Mouse (Mus musculus) brain, adult 2 months (tissue): ENCODE data around the gene Nckipsd.

Source experiments
- DNase-seq: peaks from one replicate; pipeline ENCODE4 v3.0.0; 2011; ENCODE audit warnings: low read depth, low spot score

Nckipsd gene

DNA sequence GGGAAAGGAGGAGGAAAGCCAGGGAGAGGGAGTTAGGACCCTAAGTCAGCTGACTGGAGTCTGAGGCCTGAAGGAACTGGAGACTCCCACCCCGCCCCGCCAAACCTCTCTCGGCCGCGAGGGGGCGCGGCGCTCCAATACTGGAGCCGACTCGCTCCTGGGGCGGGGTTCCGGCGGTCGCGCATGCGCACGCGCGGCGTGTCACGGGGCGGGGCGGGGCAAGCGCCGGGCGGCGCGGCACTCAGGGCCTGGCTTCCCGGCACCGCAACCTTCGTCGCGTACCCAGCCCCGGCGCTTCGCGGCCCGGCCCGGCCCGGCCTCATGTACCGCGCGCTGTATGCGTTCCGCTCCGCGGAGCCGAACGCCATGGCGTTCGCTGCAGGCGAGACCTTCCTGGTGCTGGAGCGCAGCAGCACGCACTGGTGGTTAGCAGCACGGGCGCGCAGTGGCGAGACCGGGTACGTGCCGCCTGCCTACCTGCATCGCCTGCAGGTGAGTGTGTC is at the start of gene Nckipsd:
Nckipsd (plus strand) TSS at position 206 of the 503 bp plus-strand sequence.
- peak; percentile 90 for DNase-seq

- DNase-seq, result no peak
Observed at GRCm38 (mm10) chr9:108759121-108759520, 49.0 kb upstream of the Nckipsd start.

DNA sequence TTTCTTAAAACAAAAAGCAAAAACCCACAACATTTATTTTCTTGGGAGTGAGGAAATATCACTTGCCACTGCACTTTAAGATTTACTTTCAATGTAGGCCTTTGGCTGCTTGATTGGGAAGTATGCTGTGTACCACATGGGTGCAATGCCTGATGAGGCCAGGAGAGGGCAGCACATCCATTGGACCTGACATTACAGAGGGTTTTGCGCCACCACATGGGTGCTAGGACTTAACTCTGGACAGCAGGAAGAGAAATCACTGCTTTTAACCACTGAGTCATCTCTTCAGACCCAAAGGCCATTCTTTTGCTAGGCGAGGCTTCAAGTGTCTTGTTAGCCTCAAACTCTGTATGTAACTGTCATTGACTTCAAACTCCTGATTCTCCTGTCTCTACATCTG is 48.4 kb upstream of the Nckipsd start:
- DNase-seq, result peak; percentile 24

- DNase-seq, result no peak
Observed at GRCm38 (mm10) chr9:108761561-108761960, 46.6 kb upstream of the Nckipsd start.

- no peak for DNase-seq
Observed at GRCm38 (mm10) chr9:108764971-108765370, 43.2 kb upstream of the Nckipsd start.

- DNase-seq, result no peak
Observed at GRCm38 (mm10) chr9:108776614-108777013, 31.6 kb upstream of the Nckipsd start.

DNA sequence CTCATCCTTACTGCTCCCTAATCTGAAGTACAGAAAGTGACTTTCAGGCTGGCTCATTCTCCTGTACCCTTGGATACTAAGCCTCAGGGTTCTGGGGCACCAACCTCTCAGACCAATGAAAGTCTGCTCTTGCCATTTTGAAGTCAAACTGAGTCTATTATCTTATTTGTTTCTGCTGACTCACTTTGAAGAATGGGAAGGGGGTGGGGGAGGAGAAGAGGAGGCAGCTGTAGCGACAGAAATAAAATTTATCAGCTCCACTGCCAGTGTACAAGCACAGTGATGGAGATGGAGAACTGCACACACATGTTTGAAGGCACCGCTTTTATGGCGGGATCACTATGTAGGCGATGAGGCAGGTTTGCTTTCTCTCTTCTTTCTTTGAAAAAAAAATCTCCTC is 30.9 kb upstream of the Nckipsd start:
- no peak for DNase-seq

- peak; percentile 57 for DNase-seq
Observed at GRCm38 (mm10) chr9:108780959-108781358, 27.2 kb upstream of the Nckipsd start.

DNA sequence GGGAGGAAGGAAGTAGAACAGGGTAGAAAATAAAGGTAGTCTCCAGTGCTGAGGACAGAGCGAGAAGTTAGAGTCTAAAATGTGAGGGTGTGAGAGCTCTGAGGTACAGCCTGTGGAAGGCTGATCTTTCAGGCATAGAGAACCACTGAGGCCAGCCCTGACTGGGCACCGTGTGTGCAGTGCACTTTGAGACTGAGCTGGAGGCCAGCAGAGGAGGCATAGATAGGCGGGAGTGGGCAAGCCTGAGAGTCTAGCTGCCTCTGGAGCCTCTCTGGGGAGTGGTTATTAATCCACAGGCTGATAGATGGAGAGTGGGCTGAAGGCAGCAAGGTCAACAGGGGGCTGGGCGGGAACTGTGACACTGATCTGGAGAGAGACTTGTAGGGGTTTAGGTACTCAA is 26.3 kb upstream of the Nckipsd start:
- DNase-seq, result no peak

DNA sequence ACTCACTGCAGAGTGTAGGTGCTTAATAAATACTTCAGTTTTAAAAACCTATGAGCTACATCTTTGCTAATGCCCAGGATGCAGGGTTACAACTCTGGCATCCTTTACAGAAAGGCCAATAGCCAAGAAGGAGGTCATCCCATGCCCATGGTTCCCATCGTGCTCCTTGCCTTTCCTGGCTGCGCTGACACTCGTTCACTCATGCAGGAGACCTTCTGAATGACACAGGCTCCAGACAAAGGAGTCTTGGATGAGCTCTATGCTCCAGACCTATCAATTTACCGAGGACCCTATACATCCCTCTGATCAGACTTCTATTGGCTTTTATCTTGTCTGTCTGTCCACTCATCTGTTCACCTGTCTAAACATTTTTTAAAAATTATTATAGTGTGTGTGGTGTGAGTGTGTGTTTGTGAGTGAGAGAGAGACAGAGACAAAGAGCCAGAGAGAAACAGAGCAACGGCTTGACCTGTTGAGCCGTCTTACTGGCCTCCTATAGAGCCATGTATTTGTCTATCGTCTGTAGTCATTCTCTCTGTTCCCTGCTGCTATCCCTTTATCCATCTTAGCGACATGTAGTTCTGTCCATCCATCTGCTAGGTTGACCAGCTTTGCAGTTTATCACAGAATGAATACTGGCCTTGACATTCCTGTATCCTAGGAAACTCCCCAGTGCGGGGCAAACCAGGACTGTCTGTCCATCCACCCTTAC is 25.2 kb upstream of the Nckipsd start:
- DNase-seq, result no peak

- DNase-seq, result peak; percentile 98
Observed at GRCm38 (mm10) chr9:108783548-108784463, 24.4 kb upstream of the Nckipsd start, which contains the start of gene Ip6k2. TSS of gene Ip6k2 (plus strand) at chr9:108783796.

DNA sequence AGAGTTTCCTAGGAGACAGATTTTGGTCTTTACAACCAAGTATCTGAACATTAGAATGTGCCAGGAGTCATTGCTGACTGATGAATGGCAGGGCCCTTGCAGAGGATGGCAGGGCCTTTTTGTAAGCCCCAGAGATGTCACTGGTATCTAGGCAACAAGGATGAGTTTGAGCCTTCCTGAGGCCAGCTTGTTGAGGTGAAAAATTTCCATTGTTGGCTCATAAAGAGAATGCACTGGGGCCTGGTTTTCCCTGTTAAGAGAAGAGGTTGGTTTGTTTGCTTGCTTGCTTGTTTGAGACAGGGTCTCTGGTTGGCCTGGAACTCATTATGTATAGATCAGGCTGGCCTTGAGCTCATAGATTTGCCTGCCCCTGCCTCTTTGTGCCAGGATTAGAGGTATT is 22.8 kb upstream of the Nckipsd start:
- DNase-seq, result peak; percentile 72

- DNase-seq, result no peak
Observed at GRCm38 (mm10) chr9:108786494-108786893, 21.7 kb upstream of the Nckipsd start.

- DNase-seq, result no peak
Observed at GRCm38 (mm10) chr9:108787080-108787479, 21.1 kb upstream of the Nckipsd start.

- no peak for DNase-seq
Observed at GRCm38 (mm10) chr9:108788713-108789112, 19.5 kb upstream of the Nckipsd start.

- DNase-seq, result no peak
Observed at GRCm38 (mm10) chr9:108792307-108792706, 15.9 kb upstream of the Nckipsd start.

DNA sequence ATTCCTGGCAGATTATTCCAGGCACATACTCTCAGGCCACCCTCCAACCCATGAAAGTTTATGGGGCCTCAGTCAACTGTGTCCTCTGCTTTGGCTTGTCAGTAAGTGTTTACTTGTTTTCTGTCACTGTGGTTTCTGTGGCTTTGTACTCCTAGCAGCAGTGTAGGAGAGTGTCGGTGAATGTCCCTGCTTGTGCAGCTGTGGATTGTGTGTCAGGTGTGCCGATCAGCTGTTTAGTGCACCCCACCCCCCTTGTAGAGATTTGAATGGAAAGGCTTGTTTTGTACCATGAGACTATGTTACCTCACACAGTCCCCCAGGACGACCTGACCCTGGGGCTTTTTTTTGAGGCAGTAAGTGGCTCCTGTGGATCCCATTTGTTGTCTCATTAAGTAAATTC is 15.4 kb upstream of the Nckipsd start:
- no peak for DNase-seq

GRCm38 (mm10) chr9:108795281-108795680 is 12.9 kb upstream of the Nckipsd start:
- no peak for DNase-seq

DNA sequence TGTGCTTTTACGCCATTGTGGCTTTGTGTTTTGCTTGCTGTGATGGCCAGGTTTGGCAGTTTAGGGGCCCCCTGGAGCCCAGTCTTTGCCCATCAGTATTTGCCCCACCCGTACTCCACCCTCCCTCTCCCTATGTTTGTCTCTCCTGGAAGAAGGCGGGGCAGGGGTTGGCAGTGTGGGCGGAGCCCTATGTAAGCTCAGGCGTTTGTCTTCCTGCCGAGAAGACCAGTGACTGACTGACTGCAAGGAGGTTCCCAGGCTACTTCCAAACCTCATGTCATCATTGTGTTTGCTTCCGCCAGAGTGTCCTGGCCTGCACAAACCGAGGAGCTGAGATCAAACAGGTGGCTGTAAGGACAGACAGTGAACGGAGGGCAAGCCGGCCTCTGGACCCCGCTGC is 12.4 kb upstream of the Nckipsd start:
- peak; percentile 65 for DNase-seq

DNA sequence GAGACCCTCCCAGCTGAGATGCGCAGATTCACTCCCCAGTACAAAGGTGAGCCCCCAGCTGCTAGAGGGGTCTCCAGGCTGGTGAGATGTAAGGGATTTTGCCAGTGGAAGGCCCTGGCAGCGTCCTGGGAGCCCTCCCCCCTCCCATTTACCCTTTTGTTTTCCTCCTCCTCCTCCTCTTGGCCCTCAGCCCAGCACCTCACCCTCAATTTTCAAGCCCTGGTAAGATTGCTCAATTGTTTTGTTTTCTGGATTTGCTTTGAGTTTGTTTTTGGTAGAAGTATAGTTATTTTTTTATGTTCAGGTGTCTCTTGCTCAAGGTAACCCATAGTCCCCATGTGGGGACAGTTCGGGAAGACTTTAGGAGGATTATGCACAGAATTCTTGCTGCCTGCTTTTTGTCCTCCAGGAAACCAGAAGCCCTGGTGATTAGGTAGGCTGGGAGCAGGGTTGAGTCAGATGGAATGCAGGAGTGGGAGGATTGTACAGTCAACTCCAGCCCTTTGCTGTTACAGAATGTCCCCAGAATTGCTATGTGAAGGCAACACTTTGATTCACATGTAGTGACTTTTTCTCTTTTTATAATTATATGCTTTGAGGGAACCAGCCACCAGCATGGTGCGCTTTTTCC is 11.7 kb upstream of the Nckipsd start:
- peak; percentile 89 for DNase-seq

GRCm38 (mm10) chr9:108797477-108797876 is 10.7 kb upstream of the Nckipsd start:
- DNase-seq, result peak; percentile 61

DNA sequence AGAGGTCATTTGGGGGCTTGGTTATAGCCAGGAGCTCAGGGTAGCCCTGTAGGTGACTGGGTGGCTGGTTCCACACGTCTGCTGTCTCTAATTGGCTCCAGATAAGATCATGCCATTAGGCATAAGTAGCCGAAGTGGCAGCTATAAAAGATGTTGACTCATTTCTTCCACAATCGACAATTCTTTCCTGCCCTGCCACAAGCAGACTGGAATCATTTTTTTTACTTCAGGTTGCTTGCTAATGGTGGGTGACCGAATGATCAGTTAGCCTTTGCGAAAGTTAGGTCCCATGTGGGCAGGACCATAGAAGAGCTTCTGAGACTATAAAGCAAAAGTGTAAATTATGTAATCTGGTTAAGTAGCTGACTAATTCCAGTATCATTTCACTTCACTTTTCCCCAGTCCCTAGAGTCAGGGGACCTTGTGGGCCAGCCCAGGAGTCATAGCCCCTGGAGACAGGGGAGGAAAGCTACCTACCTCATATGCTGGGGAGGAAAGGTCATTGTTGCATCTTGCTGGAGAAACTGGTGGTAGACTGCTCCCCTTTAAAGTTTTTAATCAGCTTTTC is 9.6 kb upstream of the Nckipsd start:
- DNase-seq, result no peak
